Mouse (Mus musculus): ENCODE results near the gene Lrrfip2. TPM values are rescaled to one million over a fixed set of nuclear protein-coding genes. Genes with fewer than 3 reads are reported as not detected.

The Lrrfip2 gene
- polyA plus RNA-seq, 1 experiment from 2014 or later, result 37.8 TPM

- no peak overlapping the region for H3K4me3 ChIP-seq (ENCODE audit: low read length)
- WGBS, result 75% methylated on average over 5 of the region's 5 CpGs
- H3K4me2 ChIP-seq (replicated peaks; ENCODE audit: low read depth, low read length), result no peak overlapping the region
- H3K36me3 ChIP-seq (ENCODE audit: insufficient read depth, low read length), result no peaks in the 10 kb centered on the region
- no peak for ATAC-seq (ENCODE audit: low FRiP score, low TSS enrichment)
- no peak overlapping the region for H3K9ac ChIP-seq (replicated peaks; ENCODE audit: low read length)
- no peaks in the 10 kb centered on the region for H3K9me3 ChIP-seq (ENCODE audit: low read length)
- no peaks in the 10 kb centered on the region for H3K4me1 ChIP-seq (ENCODE audit: insufficient read depth, low read length)
- H3K27ac ChIP-seq (ENCODE audit: low read length), result no peak overlapping the region
- H3K27me3 ChIP-seq (ENCODE audit: insufficient read depth, low read length), result no peaks in the 10 kb centered on the region
Measured at GRCm38 (mm10) chr9:111103893-111104292, 13.5 kb upstream of the Lrrfip2 start.

- Histone ChIP-seq H3K4me1 (ENCODE audit: insufficient read depth, low read length) (no peaks in the 10 kb centered on the region), H3K4me2 (replicated peaks; ENCODE audit: low read depth, low read length) (no peak overlapping the region), H3K9ac (replicated peaks; ENCODE audit: low read length) (no peak overlapping the region), H3K4me3 (ENCODE audit: low read length) (no peak overlapping the region), H3K27ac (ENCODE audit: low read length) (no peak overlapping the region), H3K36me3 (ENCODE audit: insufficient read depth, low read length) (no peaks in the 10 kb centered on the region), H3K9me3 (ENCODE audit: low read length) (no peaks in the 10 kb centered on the region), H3K27me3 (ENCODE audit: insufficient read depth, low read length) (no peaks in the 10 kb centered on the region)
- no peak for ATAC-seq (ENCODE audit: low FRiP score, low TSS enrichment)
- 42% methylated on average over 3 of the region's 3 CpGs for WGBS
Measured at GRCm38 (mm10) chr9:111107863-111108262, 9.5 kb upstream of the Lrrfip2 start.

DNA sequence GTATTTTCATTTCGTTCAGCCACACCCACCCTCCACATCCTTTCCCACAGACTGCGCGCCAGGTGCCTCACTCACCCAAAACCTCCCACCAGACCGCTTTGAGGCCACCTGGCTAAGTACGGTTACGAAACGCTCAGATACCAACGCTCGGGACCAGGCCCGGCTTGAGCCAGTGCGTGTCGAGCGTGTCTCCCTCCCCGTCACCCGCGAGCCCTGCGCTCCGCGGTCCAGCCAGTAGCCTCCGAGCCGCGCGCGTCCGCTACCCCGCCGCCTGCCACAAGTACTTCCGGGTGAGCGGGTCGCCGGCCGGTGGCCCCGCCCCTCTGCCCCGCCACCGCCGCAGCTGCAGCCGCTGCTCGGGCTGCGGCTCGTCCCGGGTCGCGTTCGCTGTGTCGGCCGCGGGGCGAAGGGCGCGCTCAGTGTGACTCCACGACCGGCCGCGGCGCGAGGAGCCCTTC, 431 bp downstream of the Lrrfip2 start:
- no peaks in the 10 kb centered on the region for H3K9me3 ChIP-seq (ENCODE audit: low read length)
- peak overlapping the region; percentile 94 for H3K4me3 ChIP-seq (ENCODE audit: low read length)
- under 1% methylated on average over 56 of the region's 56 CpGs for WGBS
- H3K9ac ChIP-seq (replicated peaks; ENCODE audit: low read length), result peak overlapping the region; percentile 85
- H3K4me1 ChIP-seq (ENCODE audit: insufficient read depth, low read length), result peaks cover 15% of the 10 kb centered on the region
- peak overlapping the region; percentile 54 for H3K4me2 ChIP-seq (replicated peaks; ENCODE audit: low read depth, low read length)
- no peaks in the 10 kb centered on the region for H3K36me3 ChIP-seq (ENCODE audit: insufficient read depth, low read length)
- H3K27ac ChIP-seq (ENCODE audit: low read length), result peak overlapping the region; percentile 81
- peak; percentile 94 for ATAC-seq (ENCODE audit: low FRiP score, low TSS enrichment)
- H3K27me3 ChIP-seq (ENCODE audit: insufficient read depth, low read length), result no peaks in the 10 kb centered on the region

GRCm38 (mm10) chr9:111118252-111118890, 979 bp downstream of the Lrrfip2 start:
- no peaks in the 10 kb centered on the region for H3K36me3 ChIP-seq (ENCODE audit: insufficient read depth, low read length)
- peaks cover 15% of the 10 kb centered on the region for H3K4me1 ChIP-seq (ENCODE audit: insufficient read depth, low read length)
- peak overlapping the region; percentile 81 for H3K27ac ChIP-seq (ENCODE audit: low read length)
- peak overlapping the region; percentile 85 for H3K9ac ChIP-seq (replicated peaks; ENCODE audit: low read length)
- no peaks in the 10 kb centered on the region for H3K9me3 ChIP-seq (ENCODE audit: low read length)
- peak overlapping the region; percentile 94 for H3K4me3 ChIP-seq (ENCODE audit: low read length)
- under 1% methylated on average over 51 of the region's 52 CpGs for WGBS
- H3K4me2 ChIP-seq (replicated peaks; ENCODE audit: low read depth, low read length), result peak overlapping the region; percentile 54
- ATAC-seq (ENCODE audit: low FRiP score, low TSS enrichment), result peak; percentile 92
- no peaks in the 10 kb centered on the region for H3K27me3 ChIP-seq (ENCODE audit: insufficient read depth, low read length)

DNA sequence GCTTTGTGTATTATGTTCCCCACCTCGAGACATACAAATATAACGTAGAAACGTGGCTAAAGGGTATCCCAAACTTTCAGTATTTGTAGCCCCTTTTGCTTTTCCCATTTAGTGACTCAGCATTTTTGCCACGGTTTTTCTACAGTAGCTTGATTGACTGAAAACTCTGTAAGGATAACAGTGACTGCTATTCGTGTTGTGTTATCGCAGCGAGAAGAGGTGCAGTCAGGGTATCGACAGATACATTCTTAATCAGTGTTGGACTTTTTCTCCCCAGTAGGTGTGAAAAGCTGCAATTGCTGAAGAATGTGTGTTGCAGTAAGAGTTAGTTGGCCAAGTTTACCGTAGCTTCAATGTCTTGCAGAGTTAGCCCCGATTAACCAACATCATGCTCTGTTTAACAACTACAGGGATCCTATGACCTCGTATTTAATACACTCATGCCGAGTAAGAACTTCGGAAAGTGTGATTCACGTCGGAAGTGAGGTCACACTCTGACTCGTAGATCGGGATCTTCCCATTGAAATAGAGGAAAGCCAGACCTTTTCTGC, 1.6 kb downstream of the Lrrfip2 start:
- H3K27ac ChIP-seq (ENCODE audit: low read length), result peak overlapping the region; percentile 81; the same call in 1 of the 2 replicates
- H3K4me1 ChIP-seq (ENCODE audit: insufficient read depth, low read length), result peaks cover 15% of the 10 kb centered on the region
- ATAC-seq (ENCODE audit: low FRiP score, low TSS enrichment), result no peak
- H3K27me3 ChIP-seq (ENCODE audit: insufficient read depth, low read length), result no peaks in the 10 kb centered on the region
- peak overlapping the region; percentile 85 for H3K9ac ChIP-seq (replicated peaks; ENCODE audit: low read length)
- 7% methylated on average over 17 of the region's 17 CpGs for WGBS
- H3K4me3 ChIP-seq (ENCODE audit: low read length), result peak overlapping the region; percentile 94
- peak overlapping the region; percentile 54 for H3K4me2 ChIP-seq (replicated peaks; ENCODE audit: low read depth, low read length)
- no peaks in the 10 kb centered on the region for H3K36me3 ChIP-seq (ENCODE audit: insufficient read depth, low read length)
- no peaks in the 10 kb centered on the region for H3K9me3 ChIP-seq (ENCODE audit: low read length)

- H3K36me3 ChIP-seq (ENCODE audit: insufficient read depth, low read length), result 0 out of 2 replicates have a peak, but pooled peaks cover 3% of the 10 kb centered on the region
- H3K9ac ChIP-seq (replicated peaks; ENCODE audit: low read length), result no peak overlapping the region
- H3K27me3 ChIP-seq (ENCODE audit: insufficient read depth, low read length), result no peaks in the 10 kb centered on the region
- H3K4me2 ChIP-seq (replicated peaks; ENCODE audit: low read depth, low read length), result no peak overlapping the region
- no peak for ATAC-seq (ENCODE audit: low FRiP score, low TSS enrichment)
- H3K4me3 ChIP-seq (ENCODE audit: low read length), result no peak overlapping the region
- H3K9me3 ChIP-seq (ENCODE audit: low read length), result no peaks in the 10 kb centered on the region
- 73% methylated on average over 5 of the region's 5 CpGs for WGBS
- peaks cover 9% of the 10 kb centered on the region for H3K4me1 ChIP-seq (ENCODE audit: insufficient read depth, low read length)
- H3K27ac ChIP-seq (ENCODE audit: low read length), result no peak overlapping the region
Measured at GRCm38 (mm10) chr9:111122446-111122845, 5.1 kb downstream of the Lrrfip2 start.

- Histone ChIP-seq H3K27ac (ENCODE audit: low read length) (no peak overlapping the region), H3K27me3 (ENCODE audit: insufficient read depth, low read length) (no peaks in the 10 kb centered on the region), H3K9ac (replicated peaks; ENCODE audit: low read length) (no peak overlapping the region), H3K36me3 (ENCODE audit: insufficient read depth, low read length) (0 out of 2 replicates have a peak, but pooled peaks cover 3% of the 10 kb centered on the region), H3K9me3 (ENCODE audit: low read length) (no peaks in the 10 kb centered on the region), H3K4me2 (replicated peaks; ENCODE audit: low read depth, low read length) (no peak overlapping the region), H3K4me1 (ENCODE audit: insufficient read depth, low read length) (peaks cover 8% of the 10 kb centered on the region), H3K4me3 (ENCODE audit: low read length) (no peak overlapping the region)
- no peak for ATAC-seq (ENCODE audit: low FRiP score, low TSS enrichment)
- 58% methylated on average over 2 of the region's 2 CpGs for WGBS
Measured at GRCm38 (mm10) chr9:111123336-111123735, 5.9 kb downstream of the Lrrfip2 start.

GRCm38 (mm10) chr9:111124440-111124839, 7.0 kb downstream of the Lrrfip2 start:
- H3K36me3 ChIP-seq (ENCODE audit: insufficient read depth, low read length), result 0 out of 2 replicates have a peak, but pooled peaks cover 3% of the 10 kb centered on the region
- H3K9me3 ChIP-seq (ENCODE audit: low read length), result no peaks in the 10 kb centered on the region
- H3K27ac ChIP-seq (ENCODE audit: low read length), result no peak overlapping the region
- no peak for ATAC-seq (ENCODE audit: low FRiP score, low TSS enrichment)
- WGBS, result 81% methylated on average over 4 of the region's 4 CpGs
- no peaks in the 10 kb centered on the region for H3K27me3 ChIP-seq (ENCODE audit: insufficient read depth, low read length)
- H3K4me2 ChIP-seq (replicated peaks; ENCODE audit: low read depth, low read length), result no peak overlapping the region
- peaks cover 2% of the 10 kb centered on the region for H3K4me1 ChIP-seq (ENCODE audit: insufficient read depth, low read length)
- H3K4me3 ChIP-seq (ENCODE audit: low read length), result no peak overlapping the region
- H3K9ac ChIP-seq (replicated peaks; ENCODE audit: low read length), result no peak overlapping the region

DNA sequence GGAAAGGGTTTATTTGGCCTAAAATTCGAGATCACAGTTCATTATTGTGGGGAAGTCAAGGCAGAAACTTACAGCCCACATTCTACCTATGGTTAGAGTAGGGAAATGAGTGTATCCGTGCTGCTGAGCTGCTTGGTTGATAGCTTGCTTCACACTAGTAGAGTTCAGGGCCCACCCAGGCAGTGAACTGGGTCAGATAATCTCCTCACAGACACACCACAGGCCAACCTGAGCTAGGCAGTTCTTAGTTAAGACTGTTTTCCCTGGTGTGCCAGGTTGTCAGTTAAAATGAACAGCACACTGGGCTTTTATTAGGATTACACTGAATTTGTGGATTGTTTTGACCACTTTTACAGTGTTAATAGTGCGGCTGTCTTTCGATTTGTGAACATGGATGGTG, 9.3 kb downstream of the Lrrfip2 start:
- no peak overlapping the region for H3K9ac ChIP-seq (replicated peaks; ENCODE audit: low read length)
- H3K27me3 ChIP-seq (ENCODE audit: insufficient read depth, low read length), result no peaks in the 10 kb centered on the region
- no peak overlapping the region for H3K4me2 ChIP-seq (replicated peaks; ENCODE audit: low read depth, low read length)
- no peaks in the 10 kb centered on the region for H3K4me1 ChIP-seq (ENCODE audit: insufficient read depth, low read length)
- no peak for ATAC-seq (ENCODE audit: low FRiP score, low TSS enrichment)
- WGBS, result 80% methylated on average over 4 of the region's 4 CpGs
- 0 out of 2 replicates have a peak, but pooled peaks cover 3% of the 10 kb centered on the region for H3K36me3 ChIP-seq (ENCODE audit: insufficient read depth, low read length)
- H3K4me3 ChIP-seq (ENCODE audit: low read length), result no peak overlapping the region
- no peaks in the 10 kb centered on the region for H3K9me3 ChIP-seq (ENCODE audit: low read length)
- H3K27ac ChIP-seq (ENCODE audit: low read length), result no peak overlapping the region

DNA sequence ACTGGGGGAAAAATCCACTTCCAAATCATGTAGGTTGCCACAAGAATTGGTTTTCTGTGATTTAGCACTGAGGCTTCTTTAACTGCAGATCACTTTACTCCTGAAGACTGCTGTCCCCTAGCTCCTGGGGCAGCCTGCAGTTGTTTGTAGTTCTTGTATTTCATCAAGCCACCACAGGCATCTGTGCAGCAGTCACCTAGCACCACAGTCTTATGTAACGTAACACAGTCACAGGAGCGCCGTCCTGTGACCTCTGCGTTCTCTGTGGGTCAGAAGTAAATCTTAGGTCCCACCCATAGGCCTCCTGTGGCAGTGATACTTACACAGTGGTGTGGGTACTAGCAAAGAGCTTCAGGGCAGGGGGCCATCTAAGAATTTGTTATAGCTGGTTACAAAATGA, 10.4 kb downstream of the Lrrfip2 start:
- 0 out of 2 replicates have a peak, but pooled peaks have one; percentile 23 for ATAC-seq (ENCODE audit: low FRiP score, low TSS enrichment)
- WGBS, result 33% methylated on average over 4 of the region's 4 CpGs
- no peak overlapping the region for H3K4me3 ChIP-seq (ENCODE audit: low read length)

More for the DNA sequence above, 10.4 kb downstream of the Lrrfip2 start:
- Histone ChIP-seq H3K27ac (ENCODE audit: low read length) (no peak overlapping the region), H3K4me1 (ENCODE audit: insufficient read depth, low read length) (no peaks in the 10 kb centered on the region), H3K9me3 (ENCODE audit: low read length) (no peaks in the 10 kb centered on the region), H3K4me2 (replicated peaks; ENCODE audit: low read depth, low read length) (no peak overlapping the region), H3K36me3 (ENCODE audit: insufficient read depth, low read length) (0 out of 2 replicates have a peak, but pooled peaks cover 3% of the 10 kb centered on the region), H3K27me3 (ENCODE audit: insufficient read depth, low read length) (no peaks in the 10 kb centered on the region), H3K9ac (replicated peaks; ENCODE audit: low read length) (no peak overlapping the region)
